Mouse (Mus musculus): Measurements from ENCODE around the gene Hhipl2. TPM values are rescaled to one million over a fixed set of nuclear protein-coding genes. Genes with fewer than 3 reads are reported as not detected.
"Not testable (repeated sequence)": the region's sequence is repeated elsewhere in the genome, so short reads cannot be mapped to it uniquely, and the experiment has no call there.

Gene Hhipl2
- polyA plus RNA-seq (2016; fragmentation: Nextera tagmentation; extraction: Ambion mirVana) = 0.05 TPM in 2 replicates

- 70% methylated on average over 12 of the region's 12 CpGs for WGBS (ENCODE audit: insufficient replicate concordance)
- H3K4me3 ChIP-seq = no peak within 1 kb of the TSS
Measured at GRCm38 (mm10) chr1:183417873-183418272, at the start of gene Hhipl2. Gene Hhipl2, plus strand, starts transcription at chr1:183418215.

GRCm38 (mm10) chr1:183368601-183369400 lies 49.2 kb upstream of the Hhipl2 start:
- WGBS (ENCODE audit: insufficient replicate concordance) = 4% methylated on average over 53 of the region's 56 CpGs
- H3K9me3 ChIP-seq (replicated peaks) = no peaks in the 10 kb centered on the region
- H3K27me3 ChIP-seq (replicated peaks) = peaks cover 23% of the 10 kb centered on the region
- H3K27ac ChIP-seq = no peak overlapping the region
- peak overlapping the region; percentile 83 for H3K9ac ChIP-seq
- ATAC-seq = peak; percentile 62
- peak overlapping the region; percentile 74 for H3K4me3 ChIP-seq
- H3K4me1 ChIP-seq = peaks cover 27% of the 10 kb centered on the region
- peaks cover 12% of the 10 kb centered on the region for H3K36me3 ChIP-seq
- H3K4me2 ChIP-seq = peak overlapping the region; percentile 98

More at GRCm38 (mm10) chr1:183417873-183418272, at the start of gene Hhipl2:
- no peak for ATAC-seq
- Histone ChIP-seq H3K36me3 (no peaks in the 10 kb centered on the region), H3K4me2 (no peak within 1 kb of the TSS), H3K9me3 (replicated peaks) (no peaks in the 10 kb centered on the region), H3K4me1 (no peaks in the 10 kb centered on the region), H3K27ac (no peak within 1 kb of the TSS), H3K27me3 (replicated peaks) (no peaks in the 10 kb centered on the region), H3K9ac (no peak within 1 kb of the TSS)

GRCm38 (mm10) chr1:183369427-183370014 lies 48.5 kb upstream of the Hhipl2 start, which contains the start of gene Mia3:
Gene Mia3, minus strand, starts transcription at chr1:183369553.
- Histone ChIP-seq H3K36me3 (peaks cover 5% of the 10 kb centered on the region; the same call in 1 of the 2 replicates), H3K27ac (no peak within 1 kb of the TSS), H3K27me3 (replicated peaks) (peaks cover 23% of the 10 kb centered on the region), H3K9me3 (replicated peaks) (no peaks in the 10 kb centered on the region), H3K4me3 (peak within 1 kb of the TSS; percentile 74), H3K4me1 (peaks cover 27% of the 10 kb centered on the region), H3K4me2 (peak within 1 kb of the TSS; percentile 98), H3K9ac (peak within 1 kb of the TSS; percentile 83)
- ATAC-seq = peak; percentile 100
- 1% methylated on average over 50 of the region's 51 CpGs for WGBS (ENCODE audit: insufficient replicate concordance)

- Histone ChIP-seq H3K36me3 (no peaks in the 10 kb centered on the region), H3K27ac (no peak overlapping the region), H3K27me3 (replicated peaks) (0 out of 2 replicates have a peak, but pooled peaks cover 10% of the 10 kb centered on the region), H3K4me2 (no peak overlapping the region), H3K9me3 (replicated peaks) (peaks cover 5% of the 10 kb centered on the region; the same call in 1 of the 2 replicates), H3K9ac (no peak overlapping the region), H3K4me3 (no peak overlapping the region), H3K4me1 (peaks cover 15% of the 10 kb centered on the region)
- no peak for ATAC-seq
- WGBS (ENCODE audit: insufficient replicate concordance) = 64% methylated on average over 5 of the region's 5 CpGs
Measured at GRCm38 (mm10) chr1:183374728-183375127, 43.3 kb upstream of the Hhipl2 start.

- Histone ChIP-seq H3K27me3 (replicated peaks) (no peaks in the 10 kb centered on the region), H3K4me1 (peaks cover 9% of the 10 kb centered on the region), H3K9ac (no peak overlapping the region), H3K4me2 (no peak overlapping the region), H3K4me3 (no peak overlapping the region), H3K9me3 (replicated peaks) (peaks cover 5% of the 10 kb centered on the region; the same call in 1 of the 2 replicates), H3K36me3 (no peaks in the 10 kb centered on the region), H3K27ac (no peak overlapping the region)
- 55% methylated on average over 4 of the region's 4 CpGs for WGBS (ENCODE audit: insufficient replicate concordance)
- no peak for ATAC-seq
Measured at GRCm38 (mm10) chr1:183377045-183377444, 41.0 kb upstream of the Hhipl2 start.

- Histone ChIP-seq H3K36me3 (no peaks in the 10 kb centered on the region), H3K27ac (no peak overlapping the region), H3K9me3 (replicated peaks) (peaks cover 5% of the 10 kb centered on the region; the same call in 1 of the 2 replicates), H3K4me3 (no peak overlapping the region), H3K27me3 (replicated peaks) (peaks cover 3% of the 10 kb centered on the region; the same call in 1 of the 2 replicates), H3K4me1 (peaks cover 9% of the 10 kb centered on the region), H3K4me2 (no peak overlapping the region), H3K9ac (no peak overlapping the region)
- 47% methylated on average over 10 of the region's 10 CpGs for WGBS (ENCODE audit: insufficient replicate concordance)
- peak; percentile 79 for ATAC-seq
Measured at GRCm38 (mm10) chr1:183378321-183378941, 39.6 kb upstream of the Hhipl2 start.

GRCm38 (mm10) chr1:183379376-183379775 lies 38.6 kb upstream of the Hhipl2 start:
- H3K9me3 ChIP-seq (replicated peaks); H3K27me3 ChIP-seq (replicated peaks); H3K4me3 ChIP-seq; H3K36me3 ChIP-seq; H3K4me1 ChIP-seq; H3K9ac ChIP-seq; ATAC-seq; H3K27ac ChIP-seq; H3K4me2 ChIP-seq: not testable (repeated sequence)
- WGBS (ENCODE audit: insufficient replicate concordance) = 76% methylated on average over 3 of the region's 3 CpGs

- WGBS (ENCODE audit: insufficient replicate concordance) = 66% methylated on average over 5 of the region's 5 CpGs
- Histone ChIP-seq H3K4me1 (peaks cover 9% of the 10 kb centered on the region), H3K4me2 (no peak overlapping the region), H3K27me3 (replicated peaks) (peaks cover 5% of the 10 kb centered on the region; the same call in 1 of the 2 replicates), H3K9ac (no peak overlapping the region), H3K36me3 (no peaks in the 10 kb centered on the region), H3K9me3 (replicated peaks) (no peaks in the 10 kb centered on the region), H3K27ac (no peak overlapping the region), H3K4me3 (no peak overlapping the region)
- no peak for ATAC-seq
Measured at GRCm38 (mm10) chr1:183381816-183382215, 36.2 kb upstream of the Hhipl2 start.

- ATAC-seq = no peak
- Histone ChIP-seq H3K27me3 (replicated peaks) (peaks cover 10% of the 10 kb centered on the region; the same call in 1 of the 2 replicates), H3K36me3 (no peaks in the 10 kb centered on the region), H3K4me1 (peaks cover 9% of the 10 kb centered on the region), H3K27ac (no peak overlapping the region), H3K9me3 (replicated peaks) (no peaks in the 10 kb centered on the region), H3K4me3 (no peak overlapping the region), H3K9ac (no peak overlapping the region), H3K4me2 (no peak overlapping the region)
- WGBS (ENCODE audit: insufficient replicate concordance) = 54% methylated on average over 2 of the region's 2 CpGs
Measured at GRCm38 (mm10) chr1:183382621-183383020, 35.4 kb upstream of the Hhipl2 start.

GRCm38 (mm10) chr1:183387421-183387820 lies 30.6 kb upstream of the Hhipl2 start:
- H3K9ac ChIP-seq; H3K27ac ChIP-seq; H3K36me3 ChIP-seq; H3K4me3 ChIP-seq; H3K9me3 ChIP-seq (replicated peaks); H3K4me2 ChIP-seq; ATAC-seq: not testable (repeated sequence)
- WGBS (ENCODE audit: insufficient replicate concordance) = 81% methylated on average over 3 of the region's 3 CpGs
- peaks cover 11% of the 10 kb centered on the region; the same call in 1 of the 2 replicates for H3K27me3 ChIP-seq (replicated peaks)
- peaks cover 14% of the 10 kb centered on the region for H3K4me1 ChIP-seq

- H3K4me2 ChIP-seq = peak within 1 kb of the TSS; percentile 88
- H3K9ac ChIP-seq = peak within 1 kb of the TSS; percentile 69
- no peaks in the 10 kb centered on the region for H3K9me3 ChIP-seq (replicated peaks)
- peaks cover 15% of the 10 kb centered on the region for H3K36me3 ChIP-seq
- 0 out of 2 replicates have a peak, but pooled peaks cover 8% of the 10 kb centered on the region for H3K27me3 ChIP-seq (replicated peaks)
- peaks cover 14% of the 10 kb centered on the region for H3K4me1 ChIP-seq
- 6% methylated on average over 44 of the region's 44 CpGs for whole genome bisulfite sequencing (ENCODE audit: insufficient replicate concordance)
- H3K27ac ChIP-seq = no peak within 1 kb of the TSS
- ATAC-seq = peak; percentile 100
- peak within 1 kb of the TSS; percentile 85 for H3K4me3 ChIP-seq
Measured at GRCm38 (mm10) chr1:183388426-183389406, 29.3 kb upstream of the Hhipl2 start, which contains the start of gene Taf1a. Gene Taf1a, plus strand, starts transcription at chr1:183388981.
